Mouse (Mus musculus): ENCODE measurements around the gene Hs3st4.

- TF ChIP-seq POLR2A (IDR thresholded peaks at IDR 0.05; ENCODE audit: low read depth, low read length), result no peak
- no peak for TF ChIP-seq CTCF (IDR thresholded peaks at IDR 0.05; ENCODE audit: extremely low read depth, insufficient read length, insufficient replicate concordance, low read depth, low read length)
Measured at GRCm38 (mm10) chr7:124249838-124250237, 267.2 kb downstream of the Hs3st4 start.
